Mouse (Mus musculus): ENCODE results near the gene Degs1. TPM values are rescaled to one million over a fixed set of nuclear protein-coding genes. Genes with fewer than 3 reads are reported as not detected.

Gene Degs1
- polyA plus RNA-seq, 1 experiment from 2014 or later = 59.5 TPM

- H3K27ac ChIP-seq (replicated peaks) = no peak overlapping the region
- no peaks in the 10 kb centered on the region for H3K36me3 ChIP-seq
- WGBS = 13% methylated on average over 8 of the region's 8 CpGs
- no peaks in the 10 kb centered on the region for H3K9me3 ChIP-seq
- H3K4me3 ChIP-seq = no peak overlapping the region
- H3K4me1 ChIP-seq = 0 out of 2 replicates have a peak, but pooled peaks cover 4% of the 10 kb centered on the region
- no peaks in the 10 kb centered on the region for H3K27me3 ChIP-seq
- no peak overlapping the region for H3K9ac ChIP-seq (replicated peaks)
- no peak for ATAC-seq (replicated peaks)
- H3K4me2 ChIP-seq (replicated peaks) = no peak overlapping the region
Observed at GRCm38 (mm10) chr1:182249298-182249697, 33.3 kb downstream of the Degs1 start.

GRCm38 (mm10) chr1:182245003-182245402 is 37.6 kb downstream of the Degs1 start:
- WGBS = 94% methylated on average over 5 of the region's 5 CpGs
- no peaks in the 10 kb centered on the region for H3K9me3 ChIP-seq
- H3K4me2 ChIP-seq (replicated peaks) = no peak overlapping the region
- H3K36me3 ChIP-seq = no peaks in the 10 kb centered on the region
- H3K27ac ChIP-seq (replicated peaks) = no peak overlapping the region
- no peak overlapping the region for H3K4me3 ChIP-seq
- no peaks in the 10 kb centered on the region for H3K27me3 ChIP-seq
- ATAC-seq (replicated peaks) = no peak
- H3K9ac ChIP-seq (replicated peaks) = no peak overlapping the region
- 0 out of 2 replicates have a peak, but pooled peaks cover 4% of the 10 kb centered on the region for H3K4me1 ChIP-seq

GRCm38 (mm10) chr1:182238056-182238703 is 44.4 kb downstream of the Degs1 start:
- no peak for ATAC-seq (replicated peaks)
- 54% methylated on average over 7 of the region's 7 CpGs for WGBS
- Histone ChIP-seq H3K4me2 (replicated peaks) (no peak overlapping the region), H3K36me3 (no peaks in the 10 kb centered on the region), H3K4me3 (no peak overlapping the region), H3K4me1 (peaks cover 6% of the 10 kb centered on the region; the same call in 1 of the 2 replicates), H3K27ac (replicated peaks) (peak overlapping the region; percentile 12; the same call in 1 of the 2 replicates), H3K27me3 (no peaks in the 10 kb centered on the region), H3K9me3 (no peaks in the 10 kb centered on the region), H3K9ac (replicated peaks) (no peak overlapping the region)

- no peak overlapping the region for H3K9ac ChIP-seq (replicated peaks)
- no peaks in the 10 kb centered on the region for H3K9me3 ChIP-seq
- no peaks in the 10 kb centered on the region for H3K27me3 ChIP-seq
- H3K4me3 ChIP-seq = no peak overlapping the region
- ATAC-seq (replicated peaks) = no peak; the same call in 1 of the 2 replicates
- 72% methylated on average over 1 of the region's 1 CpGs for WGBS
- no peaks in the 10 kb centered on the region for H3K36me3 ChIP-seq
- H3K27ac ChIP-seq (replicated peaks) = peak overlapping the region; percentile 12; the same call in 1 of the 2 replicates
- no peak overlapping the region for H3K4me2 ChIP-seq (replicated peaks)
- H3K4me1 ChIP-seq = peaks cover 6% of the 10 kb centered on the region; the same call in 1 of the 2 replicates
Observed at GRCm38 (mm10) chr1:182237386-182237785, 45.2 kb downstream of the Degs1 start.

DNA sequence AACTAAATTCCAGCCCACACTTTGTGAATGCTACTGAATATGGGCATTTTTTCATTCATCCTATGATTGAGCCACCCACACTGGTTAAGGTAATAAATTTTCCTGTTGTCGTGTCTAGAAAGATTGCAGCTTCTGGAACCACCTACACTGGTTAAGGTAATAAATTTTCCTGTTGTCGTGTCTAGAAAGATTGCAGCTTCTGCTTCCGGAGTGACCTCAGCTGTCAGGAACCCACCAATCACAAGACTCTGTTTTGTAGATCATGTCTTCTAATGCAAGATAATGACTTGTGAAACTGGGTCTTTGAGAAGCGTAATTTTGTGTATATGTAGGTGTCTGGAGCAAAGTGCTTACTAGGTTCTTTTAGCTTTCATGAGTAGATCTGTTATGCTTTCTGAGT is 47.4 kb downstream of the Degs1 start:
- no peak overlapping the region for H3K9ac ChIP-seq (replicated peaks)
- H3K4me3 ChIP-seq = no peak overlapping the region
- H3K4me2 ChIP-seq (replicated peaks) = no peak overlapping the region
- H3K27me3 ChIP-seq = no peaks in the 10 kb centered on the region
- no peaks in the 10 kb centered on the region for H3K36me3 ChIP-seq
- no peak for ATAC-seq (replicated peaks)
- WGBS = 92% methylated on average over 4 of the region's 4 CpGs
- H3K9me3 ChIP-seq = no peaks in the 10 kb centered on the region
- no peak overlapping the region for H3K27ac ChIP-seq (replicated peaks)
- H3K4me1 ChIP-seq = peaks cover 6% of the 10 kb centered on the region; the same call in 1 of the 2 replicates

GRCm38 (mm10) chr1:182229381-182229780 is 53.2 kb downstream of the Degs1 start:
- Histone ChIP-seq H3K4me2 (replicated peaks) (no peak overlapping the region), H3K27me3 (no peaks in the 10 kb centered on the region), H3K9me3 (no peaks in the 10 kb centered on the region), H3K9ac (replicated peaks) (no peak overlapping the region), H3K4me3 (no peak overlapping the region), H3K36me3 (no peaks in the 10 kb centered on the region), H3K27ac (replicated peaks) (no peak overlapping the region), H3K4me1 (no peaks in the 10 kb centered on the region)
- WGBS = 89% methylated on average over 4 of the region's 4 CpGs
- ATAC-seq (replicated peaks) = no peak

DNA sequence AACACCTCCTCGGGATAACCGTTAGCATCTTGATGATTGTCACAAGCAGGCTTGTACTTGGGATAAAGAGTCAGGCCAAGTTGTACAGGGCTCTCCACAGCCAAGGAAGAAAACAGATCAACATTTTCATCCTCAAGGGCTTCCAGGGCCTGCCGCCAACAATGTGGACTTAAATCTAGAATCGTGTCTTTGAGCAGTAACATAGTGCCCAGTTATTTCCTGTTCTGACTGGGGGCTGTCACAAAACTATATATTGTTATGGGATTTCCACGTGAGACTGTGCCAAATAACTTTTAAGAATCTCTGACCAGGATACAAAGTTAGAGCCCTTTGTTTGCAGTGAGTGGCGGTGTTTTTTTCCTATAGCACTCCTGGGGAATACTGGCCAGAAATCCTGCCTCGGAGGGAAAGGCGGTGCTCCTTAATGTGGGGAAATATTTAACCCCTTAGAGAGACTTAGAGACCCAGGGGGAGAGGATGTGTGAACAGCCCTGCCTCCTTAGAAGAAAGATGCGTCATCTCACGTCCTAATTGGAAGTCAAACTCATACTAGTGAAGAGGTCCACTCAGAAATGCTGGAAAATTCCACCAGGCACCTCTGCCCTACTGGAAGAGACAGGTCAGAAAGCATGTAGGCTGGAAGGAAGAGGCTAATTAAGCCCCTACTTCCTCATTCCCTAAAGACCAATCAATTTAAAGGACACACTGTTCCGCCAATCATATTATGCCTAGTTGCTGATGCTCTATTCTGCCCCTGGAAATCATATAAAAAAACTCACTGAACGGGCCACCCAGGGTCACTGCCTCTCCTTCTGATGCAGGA is 55.3 kb downstream of the Degs1 start:
- H3K4me3 ChIP-seq = no peak overlapping the region
- H3K27me3 ChIP-seq = no peaks in the 10 kb centered on the region
- H3K4me1 ChIP-seq = no peaks in the 10 kb centered on the region
- H3K9me3 ChIP-seq = no peaks in the 10 kb centered on the region
- H3K27ac ChIP-seq (replicated peaks) = no peak overlapping the region
- WGBS = 57% methylated on average over 12 of the region's 12 CpGs
- no peak for ATAC-seq (replicated peaks)
- no peak overlapping the region for H3K9ac ChIP-seq (replicated peaks)
- H3K4me2 ChIP-seq (replicated peaks) = no peak overlapping the region
- no peaks in the 10 kb centered on the region for H3K36me3 ChIP-seq

- H3K27me3 ChIP-seq = no peaks in the 10 kb centered on the region
- no peak overlapping the region for H3K4me2 ChIP-seq (replicated peaks)
- no peak for ATAC-seq (replicated peaks)
- no peak overlapping the region for H3K9ac ChIP-seq (replicated peaks)
- 91% methylated on average over 9 of the region's 9 CpGs for WGBS
- H3K36me3 ChIP-seq = no peaks in the 10 kb centered on the region
- H3K4me1 ChIP-seq = no peaks in the 10 kb centered on the region
- no peak overlapping the region for H3K27ac ChIP-seq (replicated peaks)
- no peaks in the 10 kb centered on the region for H3K9me3 ChIP-seq
- no peak overlapping the region for H3K4me3 ChIP-seq
Observed at GRCm38 (mm10) chr1:182226261-182226660, 56.3 kb downstream of the Degs1 start.

Other genes starting within 250 kb of the Degs1 start
- gene Srp9, start 158.1 kb downstream of the Degs1 start, polyA plus RNA-seq (2015; fragmentation: Nextera tagmentation; extraction: Ambion mirVana) = 127 and 133 TPM in 2 replicates
- gene Vmn1r1, start 118.3 kb downstream of the Degs1 start, polyA plus RNA-seq (2015; fragmentation: Nextera tagmentation; extraction: Ambion mirVana) = not detected in 2 replicates
- 30.2 and 36.0 TPM in 2 replicates for gene Fbxo28, start 58.8 kb upstream of the Degs1 start, polyA plus RNA-seq (2015; fragmentation: Nextera tagmentation; extraction: Ambion mirVana)
- 26.5 and 26.9 TPM in 2 replicates for gene Trp53bp2, start 126.4 kb upstream of the Degs1 start, polyA plus RNA-seq (2015; fragmentation: Nextera tagmentation; extraction: Ambion mirVana)
- gene Capn2, start 234.8 kb upstream of the Degs1 start, polyA plus RNA-seq (2015; fragmentation: Nextera tagmentation; extraction: Ambion mirVana) = 70.3 and 72.9 TPM in 2 replicates